Mouse (Mus musculus) limb, embryonic 14.5 days (tissue): ENCODE results near the gene Ccdc171. TPM values are rescaled to one million over a fixed set of nuclear protein-coding genes. Genes with fewer than 3 reads are reported as not detected.

Source experiments
- ATAC-seq: fragments of 200-750 bp; cut with Nextera tagmentation; 2 replicates; pipeline ENCODE4 v1.8.0; 2017; ENCODE audit warnings: low read depth, moderate number of reproducible peaks, moderate TSS enrichment; ENCODE audit not compliant: low FRiP score
- DNase-seq: peaks from one replicate; pipeline ENCODE4 v3.0.0-alpha.2; 2015; ENCODE audit warnings: low spot score
- H3K27ac ChIP-seq: fragments of 300-500 bp; sonication (generic); replicated peaks from 2 replicates; pipeline ENCODE4 v1.5.1; 2014; ENCODE audit warnings: low read depth, mild to moderate bottlenecking, low read length, moderate library complexity, mixed read lengths
- H3K27me3 ChIP-seq: fragments of 300-500 bp; sonication (generic); 2 replicates; pipeline ENCODE4 v1.6.1; 2014; ENCODE audit warnings: low read length, mixed read lengths; ENCODE audit not compliant: control insufficient read depth, insufficient read depth
- H3K36me3 ChIP-seq: fragments of 300-500 bp; sonication (generic); 2 replicates; pipeline ENCODE4 v1.6.1; 2014; ENCODE audit warnings: mild to moderate bottlenecking, low read length, moderate library complexity, mixed read lengths; ENCODE audit not compliant: control insufficient read depth, insufficient read depth
- H3K4me1 ChIP-seq: fragments of 300-500 bp; sonication (generic); 2 replicates; pipeline ENCODE4 v1.6.1; 2014; ENCODE audit warnings: antibody characterized with exemption, low read length, mixed read lengths; ENCODE audit not compliant: control insufficient read depth, insufficient read depth
- H3K4me2 ChIP-seq: fragments of 300-500 bp; sonication (generic); replicated peaks from 2 replicates; pipeline ENCODE4 v1.6.1; 2014; ENCODE audit warnings: low read depth, mild to moderate bottlenecking, low read length, moderate library complexity; ENCODE audit not compliant: severe bottlenecking
- H3K4me3 ChIP-seq: fragments of 300-500 bp; sonication (generic); replicated peaks from 2 replicates; pipeline ENCODE4 v1.5.1; 2014; ENCODE audit warnings: low read length
- H3K9ac ChIP-seq: fragments of 300-500 bp; sonication (generic); 2 replicates; pipeline ENCODE4 v1.6.1; 2014; ENCODE audit warnings: mild to moderate bottlenecking, low read depth, low read length, moderate library complexity; ENCODE audit not compliant: severe bottlenecking
- H3K9me3 ChIP-seq: fragments of 300-500 bp; sonication (generic); 2 replicates; pipeline ENCODE4 v1.6.1; 2016; ENCODE audit warnings: low read length; ENCODE audit not compliant: control insufficient read depth
- POLR2A ChIP-seq: fragments of 200-500 bp; IDR thresholded peaks from 2 replicates; pipeline ENCODE4 v1.8.0; 2012; ENCODE audit warnings: inconsistent platforms, mild to moderate bottlenecking, moderate library complexity, borderline replicate concordance; ENCODE audit not compliant: insufficient read depth, insufficient read length; ENCODE audit errors: extremely low read depth
- WGBS: fragments of 180-500 bp; shearing (Covaris S2); extraction: QIAGEN DNeasy Blood & Tissue Kit; methylation state at CpG from one replicate; pipeline ENCODE4 v1.1.7; 2014; 5-methylcytosine and 5-hydroxymethylcytosine counted together
- polyA plus RNA-seq, 2 experiments: library from polyadenylated mRNA; depleted of rRNA in 1 of 2; stranded (reverse) in 1 of 2; unstranded in 1 of 2; fragments of >200 nt; fragmentation: Nextera tagmentation in 1 of 2; extraction: Ambion mirVana in 1 of 2; gene quantifications; 2 replicates each; pipeline versions ENCODE4 v1.2.1 to v1.2.3; 2012 to 2014

Ccdc171 gene
- polyA plus RNA-seq, 2 experiments: 4.1 to 5.0 TPM

- H3K36me3 ChIP-seq: no peaks in the 10 kb centered on the region
- H3K4me1 ChIP-seq: no peaks in the 10 kb centered on the region
- TF ChIP-seq POLR2A: no peak
- H3K9me3 ChIP-seq: no peaks in the 10 kb centered on the region
- no peak overlapping the region for H3K4me3 ChIP-seq
- DNase-seq: no peak
- no peak overlapping the region for H3K4me2 ChIP-seq
- no peak overlapping the region for H3K9ac ChIP-seq
- 88% methylated on average over 4 of the region's 4 CpGs for WGBS
- ATAC-seq: no peak
- H3K27ac ChIP-seq: no peak overlapping the region
- H3K27me3 ChIP-seq: no peaks in the 10 kb centered on the region
Measured at GRCm38 (mm10) chr4:83816925-83817324, 291.6 kb downstream of the Ccdc171 start.

- 75% methylated on average over 4 of the region's 4 CpGs for WGBS
- Histone ChIP-seq H3K9me3 (no peaks in the 10 kb centered on the region), H3K36me3 (no peaks in the 10 kb centered on the region), H3K4me3 (no peak overlapping the region), H3K27me3 (no peaks in the 10 kb centered on the region), H3K9ac (no peak overlapping the region), H3K4me1 (peaks cover 5% of the 10 kb centered on the region), H3K27ac (no peak overlapping the region), H3K4me2 (no peak overlapping the region)
- TF ChIP-seq POLR2A: no peak
- DNase-seq (no peak), ATAC-seq (no peak)
Measured at GRCm38 (mm10) chr4:83829718-83830459, 304.5 kb downstream of the Ccdc171 start.

DNA sequence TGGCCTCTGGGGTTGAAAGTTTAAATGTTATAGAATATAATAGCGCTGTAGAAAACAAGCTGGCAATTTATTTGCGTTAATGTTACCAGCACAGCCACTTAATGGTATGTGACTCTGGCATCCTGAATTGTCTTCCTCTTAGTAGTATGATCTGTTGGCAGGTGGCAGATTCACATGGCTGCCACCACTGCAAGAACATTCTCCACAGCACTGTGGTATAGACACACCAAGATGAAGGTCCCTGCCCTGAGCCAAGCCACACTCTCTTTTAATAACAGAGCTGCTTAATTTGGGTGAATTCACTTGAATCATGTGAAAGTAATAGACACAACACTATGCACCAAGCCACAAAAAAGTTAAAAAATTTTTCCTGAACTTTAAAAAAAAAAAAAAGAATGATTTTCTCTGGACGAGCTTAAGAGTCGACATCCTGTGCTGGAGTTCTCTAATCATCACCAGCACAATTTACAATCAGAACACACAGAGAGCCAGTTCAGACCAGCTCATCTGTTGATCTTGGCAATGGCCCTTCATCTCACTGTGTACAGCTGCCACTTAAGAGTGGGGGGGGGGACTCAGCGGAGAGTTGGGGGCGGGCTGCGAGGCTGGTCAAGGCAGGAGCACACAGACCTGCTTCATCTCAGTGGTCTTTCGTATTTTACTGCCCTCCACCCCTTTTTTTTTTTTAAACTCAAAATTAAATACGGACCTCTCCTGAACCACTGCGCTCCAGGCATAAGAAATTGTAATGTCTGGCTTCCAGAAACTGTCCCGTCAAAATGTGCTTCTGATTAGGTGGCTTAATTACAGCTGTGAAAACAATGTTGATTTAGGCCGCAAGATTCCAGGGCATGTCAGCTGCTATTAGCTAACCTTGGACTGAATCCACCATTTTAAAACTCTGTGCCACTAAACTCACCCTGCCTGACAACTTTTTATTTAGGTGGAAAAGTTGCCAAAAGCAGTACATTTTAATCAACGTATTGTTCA is 305.8 kb downstream of the Ccdc171 start:
- Histone ChIP-seq H3K9ac (no peak overlapping the region), H3K9me3 (no peaks in the 10 kb centered on the region), H3K27ac (0 out of 2 replicates have a peak overlapping the region, but pooled peaks have one; percentile 48), H3K4me3 (no peak overlapping the region), H3K4me1 (peaks cover 5% of the 10 kb centered on the region), H3K4me2 (peak overlapping the region; percentile 21), H3K27me3 (no peaks in the 10 kb centered on the region), H3K36me3 (no peaks in the 10 kb centered on the region)
- 13% methylated on average over 13 of the region's 13 CpGs for WGBS
- ATAC-seq: peak; percentile 79
- peak; percentile 85 for DNase-seq
- TF ChIP-seq POLR2A: no peak

DNA sequence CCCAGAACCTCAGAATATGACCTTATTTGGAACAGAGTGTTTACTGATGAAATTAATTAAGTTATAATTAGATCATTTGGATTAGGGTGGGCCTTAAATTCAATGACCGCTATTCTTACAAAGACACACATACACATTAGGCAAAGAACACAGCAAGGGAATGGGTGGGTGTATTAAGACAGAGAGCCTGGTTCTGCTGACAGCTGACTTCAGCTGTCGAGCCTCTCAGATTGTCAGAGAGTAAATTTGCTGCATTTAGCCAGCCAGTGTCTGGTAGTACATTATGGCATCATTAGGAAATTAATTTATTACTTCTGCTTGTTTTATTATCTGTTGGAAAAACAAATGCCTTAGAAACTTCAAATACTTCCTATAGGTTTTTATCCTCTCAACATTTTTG is 313.7 kb downstream of the Ccdc171 start:
- TF ChIP-seq POLR2A: no peak
- Histone ChIP-seq H3K4me3 (no peak overlapping the region), H3K4me1 (no peaks in the 10 kb centered on the region), H3K27me3 (no peaks in the 10 kb centered on the region), H3K27ac (no peak overlapping the region), H3K36me3 (no peaks in the 10 kb centered on the region), H3K4me2 (no peak overlapping the region), H3K9me3 (no peaks in the 10 kb centered on the region), H3K9ac (no peak overlapping the region)
- WGBS: 49% methylated on average over 2 of the region's 2 CpGs
- DNase-seq (no peak), ATAC-seq (no peak)

DNA sequence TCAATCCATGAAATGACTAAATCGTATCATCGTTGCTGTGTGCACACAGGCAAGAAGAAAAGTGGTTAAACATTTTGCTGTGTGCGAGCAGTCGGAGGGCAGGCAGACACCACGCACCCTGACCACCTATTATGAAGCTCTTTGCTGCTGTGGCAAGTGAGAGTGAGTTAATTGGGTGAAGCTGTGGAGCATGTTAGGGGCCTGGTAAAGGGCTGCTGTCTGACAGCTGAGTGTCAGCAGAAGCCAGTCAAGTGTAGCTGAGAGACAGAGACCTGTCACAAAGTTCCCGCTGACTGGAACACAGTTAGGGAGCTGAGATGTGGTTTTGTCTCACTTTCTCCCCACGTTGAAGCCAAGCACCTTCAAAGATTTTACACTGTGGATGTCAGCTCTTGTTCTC is 321.0 kb downstream of the Ccdc171 start:
- no peak overlapping the region for H3K27ac ChIP-seq
- no peaks in the 10 kb centered on the region for H3K9me3 ChIP-seq
- H3K27me3 ChIP-seq: no peaks in the 10 kb centered on the region
- DNase-seq (no peak), ATAC-seq (no peak)
- H3K9ac ChIP-seq: no peak overlapping the region
- no peak overlapping the region for H3K4me3 ChIP-seq
- no peak overlapping the region for H3K4me2 ChIP-seq
- no peaks in the 10 kb centered on the region for H3K4me1 ChIP-seq
- H3K36me3 ChIP-seq: no peaks in the 10 kb centered on the region
- TF ChIP-seq POLR2A: no peak
- 49% methylated on average over 7 of the region's 7 CpGs for WGBS
